Mouse (Mus musculus): ENCODE results near the gene Ficd.

Ficd gene

DNA sequence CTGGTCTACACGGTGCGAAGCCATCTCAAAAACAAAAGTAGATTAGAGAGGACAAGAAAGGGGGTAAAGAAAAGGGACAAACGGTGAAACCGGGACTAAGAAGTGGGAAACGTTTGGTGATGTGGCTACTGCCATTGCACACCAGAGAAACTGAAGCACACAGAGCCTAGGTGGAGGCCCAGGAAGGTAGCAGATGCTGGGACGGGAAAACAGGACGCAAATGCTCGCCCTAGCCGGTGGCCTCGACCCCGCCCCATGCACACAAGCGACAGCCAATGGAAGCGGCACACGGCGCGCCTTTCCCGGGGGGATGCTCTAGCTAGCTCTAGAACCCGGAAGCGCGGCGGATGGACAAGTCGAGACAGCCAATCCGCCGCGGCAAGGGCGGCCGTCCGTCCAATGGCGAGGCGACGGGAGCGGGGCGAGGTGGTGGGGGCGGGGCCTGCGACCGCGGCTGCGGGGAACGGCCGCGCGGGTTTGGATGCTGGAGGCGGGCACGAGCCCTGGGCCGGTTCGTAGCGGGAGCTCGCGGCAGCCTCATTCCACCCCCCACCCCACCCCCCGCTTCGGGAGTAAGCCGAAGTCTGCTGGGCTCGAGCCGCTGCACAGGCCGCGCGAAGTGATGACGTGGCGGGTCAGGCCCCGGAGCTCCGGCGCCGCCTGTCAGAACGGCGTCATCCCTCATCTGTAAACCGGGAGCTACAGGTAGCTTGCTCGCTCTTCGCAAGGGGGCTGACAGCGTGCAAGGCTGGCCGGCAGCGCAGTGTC is at the start of gene Ficd:
Gene Ficd (plus strand): TSS at position 459 of the 768 bp plus-strand sequence.
- DNase-seq (ENCODE audit: low read depth, low spot score) = peak; percentile 98

DNA sequence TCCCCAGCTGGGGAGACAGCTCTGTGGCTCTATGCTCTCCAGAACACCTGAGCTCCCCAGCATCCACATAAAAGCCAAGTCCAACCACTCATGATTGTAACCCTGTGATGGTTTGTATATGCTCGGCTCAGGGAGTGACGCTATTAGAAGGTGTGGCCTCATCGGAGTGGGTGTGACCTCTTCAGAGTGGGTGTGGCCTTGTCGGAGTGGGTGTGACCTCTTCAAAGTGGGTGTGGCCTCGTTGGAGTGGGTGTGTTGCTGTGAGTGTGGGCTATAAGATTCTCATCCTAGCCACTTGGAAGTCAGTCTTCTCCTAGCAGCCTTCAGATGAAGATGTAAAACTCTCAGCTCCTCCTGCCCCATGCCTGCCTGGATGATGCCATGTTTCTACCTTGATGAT is 48.1 kb upstream of the Ficd start:
- DNase-seq (ENCODE audit: low read depth, low spot score) = no peak

DNA sequence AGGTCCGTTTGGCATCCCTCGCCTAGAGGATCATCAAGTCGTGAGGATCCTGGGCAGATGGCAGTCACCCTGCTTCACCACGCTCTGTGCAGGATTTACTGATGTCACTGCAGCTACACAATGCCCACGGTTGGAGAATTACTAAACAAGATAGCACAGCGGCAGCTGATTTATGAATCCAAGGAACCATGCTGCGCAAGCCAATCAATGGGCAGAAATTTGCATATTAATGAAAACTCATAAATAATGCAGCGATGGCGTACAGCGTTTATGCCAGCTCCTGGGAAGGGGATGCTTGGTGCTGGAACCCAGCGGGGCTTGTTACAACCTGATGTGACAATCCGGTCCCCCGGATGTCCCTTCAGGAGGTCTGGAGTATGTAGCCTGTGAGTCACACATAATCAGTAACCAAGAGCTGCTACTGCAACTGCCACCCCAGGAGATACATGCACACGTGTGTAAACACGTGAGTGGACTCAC is 45.5 kb upstream of the Ficd start:
- no peak for DNase-seq (ENCODE audit: low read depth, low spot score)

DNA sequence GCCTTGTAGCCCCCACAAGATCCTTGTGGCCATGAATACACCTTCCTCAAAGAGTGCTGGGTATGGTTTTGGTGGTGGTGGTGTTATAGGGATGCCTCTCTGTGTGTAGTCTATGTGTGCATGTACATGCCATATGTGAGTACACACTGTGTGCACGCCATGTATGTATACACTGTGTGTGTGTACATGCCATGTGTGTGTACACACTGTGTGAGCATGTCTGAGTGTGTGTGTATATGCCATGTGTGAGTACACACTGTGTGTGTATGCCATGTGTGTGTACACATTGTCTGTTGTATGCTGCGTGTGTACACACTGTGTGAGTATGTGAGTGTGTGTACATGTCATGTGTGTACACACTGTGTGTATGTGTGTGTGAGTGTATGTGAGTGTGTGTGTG is 44.7 kb upstream of the Ficd start:
- no peak for DNase-seq (ENCODE audit: low read depth, low spot score)

DNA sequence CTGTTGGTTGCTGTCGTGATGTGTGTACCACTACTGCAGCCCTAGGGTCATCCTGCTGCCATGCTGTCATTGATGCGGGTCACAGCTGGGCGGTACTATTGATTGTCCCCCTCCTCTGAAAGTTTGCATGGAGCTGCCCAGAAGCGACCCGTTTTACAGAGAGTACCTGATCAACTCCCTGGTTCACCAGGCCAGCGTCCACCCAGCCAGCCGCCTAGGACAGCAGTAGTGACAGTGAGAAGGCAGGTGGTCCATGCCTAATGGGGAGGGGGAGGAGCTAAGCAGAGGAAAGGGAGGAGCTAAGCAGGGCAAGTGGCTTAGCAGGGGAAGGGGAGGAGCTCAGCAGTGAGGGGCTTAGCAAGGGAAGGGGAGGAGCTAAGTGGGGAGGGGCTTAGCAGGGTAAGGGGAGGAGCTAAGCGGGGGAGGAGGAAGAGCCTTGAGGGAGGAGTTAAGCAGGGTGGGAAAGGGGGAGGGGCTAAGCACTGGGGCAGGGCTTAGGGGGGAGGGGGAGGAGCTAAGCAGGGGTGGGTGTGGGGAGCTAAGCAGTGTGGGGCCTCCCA is 42.3 kb upstream of the Ficd start:
- DNase-seq (ENCODE audit: low read depth, low spot score) = no peak

DNA sequence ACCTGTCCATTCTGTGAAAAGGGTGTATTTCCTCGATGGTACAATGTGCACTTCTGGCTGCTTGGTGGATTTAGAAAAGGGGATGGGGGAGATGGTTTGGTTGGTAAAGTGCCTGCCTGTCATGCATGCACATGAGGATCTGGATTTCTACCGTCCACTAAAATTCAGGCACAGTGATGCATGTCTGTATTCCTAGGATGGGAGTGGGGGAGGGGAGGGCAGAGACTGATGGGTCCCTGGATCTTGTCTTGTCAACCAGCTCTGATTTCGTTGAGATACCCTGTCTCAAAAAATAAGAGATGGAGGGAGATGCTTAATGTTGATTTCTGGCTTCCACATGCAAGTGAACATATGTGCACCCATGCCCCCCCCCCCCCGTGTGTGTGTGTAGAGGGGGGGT is 41.6 kb upstream of the Ficd start:
- DNase-seq (ENCODE audit: low read depth, low spot score) = no peak

DNA sequence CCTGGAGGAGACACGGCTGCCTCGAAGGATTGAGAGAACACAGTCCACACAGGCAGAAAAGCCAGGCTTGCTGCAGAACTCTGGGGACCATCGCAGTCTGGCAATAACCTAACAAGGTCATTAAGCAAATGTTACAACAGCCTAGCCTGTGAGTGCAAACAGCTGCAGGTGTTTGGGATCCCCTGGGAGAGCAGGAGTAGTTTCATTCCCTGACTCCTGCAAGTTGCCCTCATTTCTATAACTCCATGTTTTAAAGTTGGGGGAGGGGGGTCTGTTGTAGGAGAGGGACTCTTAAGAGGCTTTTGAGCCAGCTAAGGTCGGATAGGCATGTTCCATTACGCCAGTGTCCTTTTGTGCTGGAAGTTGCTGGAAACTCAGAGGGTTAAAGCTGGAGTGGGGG is 41.2 kb upstream of the Ficd start:
- DNase-seq (ENCODE audit: low read depth, low spot score) = no peak

DNA sequence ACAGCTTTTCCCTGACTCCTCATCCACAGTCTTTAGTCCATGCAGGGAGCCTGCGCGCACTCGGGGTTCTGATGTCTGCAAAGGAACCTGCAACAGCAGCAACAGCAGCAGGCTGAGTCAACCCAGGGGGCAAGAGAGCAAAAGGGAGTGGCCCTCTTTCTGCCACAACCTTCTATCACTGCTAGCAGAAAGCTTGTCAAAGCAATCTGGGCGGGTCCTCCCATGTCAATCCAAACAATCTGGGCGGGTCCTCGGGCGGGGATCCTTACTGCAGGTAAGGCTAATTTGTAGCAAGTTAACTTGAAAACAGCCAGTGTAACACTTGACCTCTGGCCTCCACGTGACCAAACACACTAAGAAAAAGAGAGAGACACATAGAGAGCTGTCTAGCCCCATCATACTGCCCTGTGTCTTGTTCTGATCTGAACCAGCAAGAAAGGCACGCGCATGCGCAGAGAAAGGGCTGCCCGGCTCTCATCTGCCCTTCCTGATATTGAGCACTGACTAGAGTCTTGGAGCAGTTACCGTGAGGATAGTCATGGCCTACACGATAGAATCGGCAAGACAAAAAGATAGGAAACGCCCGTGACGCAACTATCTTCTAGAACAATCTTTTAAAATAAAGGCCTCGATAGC is 35.1 kb upstream of the Ficd start:
- no peak for DNase-seq (ENCODE audit: low read depth, low spot score)

DNA sequence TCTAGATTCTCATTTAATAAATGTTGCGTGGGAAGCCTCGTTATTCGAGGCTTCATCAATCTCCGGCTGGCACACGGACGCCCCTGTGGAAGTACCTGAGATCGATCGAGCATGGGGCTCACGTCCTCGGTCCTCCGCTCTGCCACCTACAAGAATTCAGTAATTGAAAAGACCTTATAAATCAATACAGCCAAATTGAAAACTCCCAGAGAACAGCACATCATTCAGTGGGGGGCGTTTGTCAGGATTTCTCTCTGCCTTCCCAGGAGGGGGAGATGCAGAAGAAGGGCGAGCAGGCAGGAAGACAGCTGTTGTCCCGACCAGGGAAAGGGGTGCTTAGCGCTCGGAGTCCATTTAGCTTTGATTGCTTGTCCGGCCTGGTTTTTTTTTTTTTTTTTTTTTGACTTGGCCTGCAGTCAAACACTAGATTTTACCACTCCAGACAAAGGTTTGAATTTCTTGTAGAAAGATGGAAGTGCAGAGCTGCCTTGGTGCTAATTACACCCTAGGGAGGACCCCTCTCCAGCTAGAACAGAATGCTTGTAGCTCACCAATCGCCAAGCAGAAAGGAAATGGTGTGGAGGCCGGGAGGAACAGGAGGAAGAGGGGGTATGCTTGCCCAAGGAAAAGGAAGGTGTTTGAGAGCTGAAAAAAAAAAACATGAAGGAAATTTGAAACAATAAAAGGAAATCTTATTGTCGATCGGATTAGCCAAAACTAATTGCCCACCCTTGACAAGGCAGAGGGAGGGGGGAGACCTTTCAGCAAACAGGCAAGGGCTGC is 31.6 kb upstream of the Ficd start:
- DNase-seq (ENCODE audit: low read depth, low spot score) = no peak

DNA sequence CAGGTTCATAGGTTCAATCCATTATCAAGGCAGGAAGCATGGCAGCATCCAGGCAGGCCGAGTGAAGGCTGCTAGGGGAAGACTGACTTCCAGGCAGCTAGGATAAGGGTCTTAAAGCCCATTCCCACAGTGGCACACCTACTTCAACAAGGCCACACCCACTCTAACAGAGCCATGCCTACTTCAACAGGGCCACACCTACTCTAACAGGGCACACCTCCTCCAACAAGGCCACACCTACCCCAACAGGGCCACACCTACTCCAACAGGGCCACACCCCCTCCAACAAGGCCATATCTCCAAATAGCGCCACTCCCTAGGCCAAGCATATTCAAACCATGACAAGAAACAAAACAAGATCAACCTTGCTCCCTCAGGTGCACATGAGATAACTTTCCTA is 22.7 kb upstream of the Ficd start:
- DNase-seq (ENCODE audit: low read depth, low spot score) = no peak

DNA sequence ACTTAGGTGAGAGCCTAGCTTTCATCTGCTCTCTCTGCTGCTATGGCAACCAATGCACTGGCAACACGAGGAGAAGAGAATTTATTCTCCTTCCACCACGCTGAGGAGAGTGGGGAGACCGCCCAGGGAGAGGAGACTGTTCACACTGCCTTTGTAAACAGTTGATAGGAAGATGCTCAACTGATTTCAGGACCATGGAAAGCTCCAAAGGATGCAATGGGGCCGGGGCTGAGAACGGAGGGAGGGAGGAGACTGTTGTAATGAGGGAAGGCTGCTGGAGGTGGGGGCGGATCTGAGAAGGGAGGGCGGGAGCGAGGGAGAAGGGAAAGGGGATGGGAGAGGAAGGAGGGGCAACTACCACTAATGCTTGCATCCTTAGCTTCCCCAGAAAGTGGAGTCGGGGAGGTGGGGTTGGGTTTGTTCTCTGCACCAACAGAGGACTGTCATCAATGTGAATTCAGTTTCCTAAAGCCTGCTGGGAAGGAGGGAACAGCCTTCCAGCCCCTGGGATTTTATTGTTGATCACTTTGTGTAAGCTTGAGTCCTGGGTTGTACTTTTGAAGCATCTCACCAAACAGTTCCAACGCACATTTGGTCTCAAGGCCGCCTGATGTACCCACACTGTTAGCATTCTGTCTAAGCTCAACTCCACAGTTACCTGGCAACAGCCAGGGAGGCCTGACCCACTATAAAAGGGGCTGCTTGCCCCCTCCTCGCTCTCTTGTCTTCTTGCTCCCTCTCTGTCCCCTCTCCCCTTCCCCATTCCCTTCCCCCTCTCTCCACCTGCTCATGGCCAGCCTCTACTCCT is 18.8 kb upstream of the Ficd start:
- no peak for DNase-seq (ENCODE audit: low read depth, low spot score)

DNA sequence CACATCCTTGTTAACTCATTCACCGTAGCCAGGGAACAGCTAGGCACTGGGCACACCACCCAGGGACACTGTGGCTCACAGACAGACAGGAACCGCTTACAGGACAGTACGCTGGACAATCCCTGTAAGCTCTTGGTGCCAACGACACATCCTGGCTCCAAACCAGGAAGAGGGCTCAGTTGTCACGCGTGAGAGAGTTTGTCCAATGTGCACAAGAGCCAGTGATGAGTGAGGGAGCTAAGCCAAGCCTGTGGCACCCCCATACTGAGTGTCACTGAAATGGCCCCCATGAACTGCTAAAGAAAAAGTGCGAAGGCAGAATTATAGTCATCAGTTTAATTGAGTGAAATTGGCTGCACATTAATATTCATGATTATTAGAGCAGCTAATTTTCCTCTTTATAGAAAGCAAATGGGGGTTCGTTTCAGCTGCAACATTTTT is 16.4 kb upstream of the Ficd start:
- no peak for DNase-seq (ENCODE audit: low read depth, low spot score)

DNA sequence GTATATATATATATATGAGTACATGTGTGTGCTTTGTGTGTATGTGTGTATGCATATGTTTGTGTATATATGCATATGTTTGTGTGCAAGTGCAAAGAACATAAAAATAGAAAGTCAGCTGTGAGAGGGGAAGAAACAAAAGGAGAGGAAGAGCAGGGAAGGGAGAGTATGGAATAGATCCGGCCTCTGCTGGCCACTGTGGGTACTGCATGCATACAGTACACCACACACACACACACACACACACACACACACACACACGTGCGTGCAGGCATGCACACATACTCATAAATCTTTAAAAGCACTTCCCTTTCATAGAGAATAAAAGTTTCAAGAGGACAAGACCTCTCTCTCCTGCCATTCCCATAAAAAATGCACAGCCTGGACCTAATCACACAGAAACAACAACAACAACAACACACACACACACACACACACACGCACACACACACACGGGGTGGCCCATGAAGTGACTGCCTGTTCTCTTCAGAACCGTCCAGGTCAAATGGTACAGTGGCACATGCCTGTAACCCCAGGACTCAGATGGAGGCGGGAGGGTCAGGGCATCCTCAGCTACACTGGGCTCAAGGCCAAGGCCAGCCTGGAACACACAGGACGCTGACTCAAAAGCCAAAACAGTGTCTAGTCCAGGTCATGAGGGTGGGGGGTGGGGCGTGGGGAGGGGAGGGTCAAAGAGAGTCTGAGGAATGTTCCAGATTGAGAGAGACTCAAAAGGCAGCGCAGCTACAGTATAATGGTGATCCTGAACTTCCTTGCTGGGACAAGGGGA is 13.2 kb upstream of the Ficd start:
- DNase-seq (ENCODE audit: low read depth, low spot score) = no peak

DNA sequence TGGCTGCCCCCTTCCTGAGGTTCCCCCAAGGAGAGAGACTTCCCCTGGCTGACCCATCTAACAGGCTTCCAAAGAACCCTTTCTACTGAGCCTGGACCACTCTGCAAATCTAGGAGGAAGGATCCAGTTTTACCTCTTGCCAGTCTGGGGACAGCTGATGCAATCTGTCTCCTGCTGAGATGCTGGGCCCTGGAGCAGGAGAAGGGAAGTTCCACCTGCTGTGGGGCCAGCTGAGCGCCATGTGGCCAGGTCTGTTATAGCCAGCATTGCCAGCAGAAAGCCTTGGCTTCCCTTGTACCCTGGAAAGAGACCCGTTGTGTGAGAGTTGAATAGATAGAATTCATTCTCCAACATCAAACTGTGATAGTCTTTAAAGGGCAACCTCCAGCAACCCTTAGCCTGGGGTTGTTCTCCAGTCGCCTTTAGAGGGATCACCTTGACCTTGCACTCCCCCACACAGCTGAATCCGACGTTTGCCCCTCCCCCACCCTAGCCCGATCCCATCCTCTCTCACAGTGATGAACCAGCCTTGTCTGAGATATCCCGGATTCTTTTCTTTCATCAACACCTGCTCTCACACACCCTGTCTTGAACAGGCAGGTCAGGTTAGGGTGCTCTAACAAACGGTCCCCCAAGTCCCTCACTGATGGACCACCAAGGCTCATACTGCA is 11.9 kb upstream of the Ficd start:
- no peak for DNase-seq (ENCODE audit: low read depth, low spot score)

DNA sequence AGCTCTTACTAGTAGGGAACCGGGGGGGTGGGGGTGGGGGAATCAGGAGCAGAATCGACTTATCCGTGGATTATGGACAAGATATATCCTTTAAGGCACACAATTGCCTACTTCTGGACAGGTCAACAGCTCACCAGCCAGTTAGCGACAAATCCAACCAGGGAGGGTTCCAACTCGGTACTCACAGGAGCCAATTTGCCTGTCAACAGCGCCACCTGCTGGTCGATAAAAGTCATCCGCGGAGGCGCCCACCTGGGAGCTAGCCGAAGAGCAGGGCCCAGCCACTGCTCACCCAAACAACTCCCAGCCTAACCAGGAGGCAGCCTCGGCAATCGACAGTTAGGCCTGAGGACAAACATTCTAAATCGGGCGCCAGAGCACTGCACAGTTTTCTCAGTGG is 11.2 kb upstream of the Ficd start, which contains the start of gene 1700069L16Rik:
Gene 1700069L16Rik (minus strand): TSS at position 327 of the 400 bp plus-strand sequence.
- peak; percentile 67 for DNase-seq (ENCODE audit: low read depth, low spot score)

DNA sequence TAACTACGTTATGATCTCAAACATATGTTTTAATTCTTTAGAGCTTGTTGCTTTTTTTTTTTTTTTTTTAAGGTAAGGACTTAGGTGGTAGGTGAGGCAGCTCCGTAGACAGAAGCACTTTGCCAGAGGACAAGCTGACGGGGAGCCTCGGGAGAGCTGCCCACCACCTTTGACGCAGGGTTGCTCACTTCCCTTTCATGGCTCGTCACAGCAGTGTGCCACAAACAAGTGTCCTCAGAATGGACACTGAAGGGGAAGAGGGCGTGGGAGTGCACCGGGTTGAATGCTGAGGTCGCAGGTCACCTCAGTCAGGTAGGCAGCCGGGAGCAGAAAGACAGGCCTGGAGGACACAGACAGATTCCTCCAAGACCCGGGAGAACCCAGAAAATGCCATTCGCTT is 10.2 kb upstream of the Ficd start:
- DNase-seq (ENCODE audit: low read depth, low spot score) = no peak

DNA sequence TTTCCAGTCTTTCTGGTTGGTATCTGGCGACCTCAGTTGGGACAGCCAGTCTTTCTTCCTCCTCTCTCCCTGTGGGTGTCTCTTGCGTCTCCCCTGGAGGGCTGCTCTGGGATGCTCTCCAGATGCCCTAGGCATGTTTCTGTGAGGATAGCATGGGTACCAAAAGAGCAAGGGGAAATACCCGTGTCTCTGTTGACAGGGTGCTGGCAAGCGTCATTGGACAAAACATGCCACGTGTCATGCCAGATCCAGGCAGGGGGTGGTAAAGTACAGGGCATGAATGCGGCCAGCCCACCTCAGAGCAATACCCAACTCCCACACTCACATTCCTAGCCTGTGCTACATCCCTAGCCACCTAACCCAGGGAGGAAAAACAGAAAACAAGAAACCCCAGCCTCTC is 9.0 kb upstream of the Ficd start:
- DNase-seq (ENCODE audit: low read depth, low spot score) = no peak

DNA sequence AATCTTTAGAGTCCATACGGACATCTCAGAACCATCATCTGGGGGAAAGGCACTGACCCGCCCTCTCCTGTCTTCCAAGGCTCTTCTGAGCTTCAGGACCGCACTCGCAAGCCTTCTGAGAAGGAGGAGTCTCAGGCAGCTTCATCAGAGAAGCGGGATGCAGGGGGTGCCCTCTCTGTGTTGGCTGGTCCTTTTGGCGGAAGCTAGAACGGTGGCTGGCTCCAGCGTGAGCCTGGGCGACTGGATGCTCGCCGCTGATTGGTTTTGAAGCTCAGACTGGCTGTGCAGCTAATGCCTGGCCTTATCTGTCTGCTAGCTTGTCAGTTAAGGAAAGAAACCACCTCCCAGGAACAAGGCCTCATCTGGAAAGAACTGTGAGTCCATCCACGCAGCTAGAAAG is 8.4 kb upstream of the Ficd start:
- no peak for DNase-seq (ENCODE audit: low read depth, low spot score)

DNA sequence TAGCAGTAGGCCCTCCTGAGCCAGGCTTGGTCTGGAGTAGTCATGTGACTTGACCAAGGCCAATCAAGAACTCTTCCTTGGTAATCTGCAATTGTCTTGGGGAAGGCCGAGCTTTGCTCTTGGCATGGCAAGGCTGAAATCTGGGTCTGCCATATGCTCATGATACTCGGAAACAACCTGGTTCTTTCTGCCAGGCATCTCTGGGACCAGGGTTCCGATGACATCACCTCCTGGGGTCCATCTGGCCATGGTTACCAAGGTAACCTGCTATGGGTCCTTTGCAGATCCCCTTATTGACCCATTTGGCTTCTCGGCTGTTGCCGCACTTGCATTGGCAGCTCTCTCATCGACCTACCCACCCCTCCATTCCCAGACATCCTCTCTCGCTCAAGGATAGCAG is 7.6 kb upstream of the Ficd start:
- DNase-seq (ENCODE audit: low read depth, low spot score) = no peak

DNA sequence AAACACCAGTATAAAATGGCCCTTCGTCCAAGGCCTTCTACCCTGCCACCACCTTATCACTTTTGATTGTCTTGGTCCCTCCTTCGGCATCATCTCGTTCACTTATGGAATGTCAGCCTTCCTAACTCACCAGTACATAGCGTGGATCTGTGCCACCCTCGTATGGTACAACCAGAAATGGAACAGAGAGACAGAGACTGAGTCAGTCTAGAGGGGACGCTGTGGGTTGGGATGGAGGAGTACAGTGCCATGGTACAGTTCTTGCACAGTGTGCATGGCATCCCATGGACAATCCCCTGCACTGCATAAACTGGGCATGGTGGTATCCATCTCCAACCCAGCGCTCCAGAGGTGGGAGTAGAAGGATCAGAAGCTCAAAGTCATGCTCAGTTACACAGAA is 6.9 kb upstream of the Ficd start:
- DNase-seq (ENCODE audit: low read depth, low spot score) = no peak
